Mouse (Mus musculus) gastrocnemius, postnatal 36 days (tissue): Measurements from ENCODE around the gene Tjp1. TPM values are rescaled to one million over a fixed set of nuclear protein-coding genes. Genes with fewer than 3 reads are reported as not detected.

Source experiments
- DNase-seq, 2 experiments: peaks; one replicate each; pipeline ENCODE4 v3.0.0; 2022
- intact Hi-C: fragments of 180-260 bp; cut with DNase I; formaldehyde crosslinking; loops from one replicate; pipeline ENCODE4 v1.15.1; 2025
- total RNA-seq, 2 experiments: library from RNA; stranded (reverse); gene quantifications; 2 replicates each; pipeline ENCODE4 v1.2.3; 2021

The Tjp1 gene
- total RNA-seq, 2 experiments from 2014 or later: 20.8 to 21.0 TPM

DNA sequence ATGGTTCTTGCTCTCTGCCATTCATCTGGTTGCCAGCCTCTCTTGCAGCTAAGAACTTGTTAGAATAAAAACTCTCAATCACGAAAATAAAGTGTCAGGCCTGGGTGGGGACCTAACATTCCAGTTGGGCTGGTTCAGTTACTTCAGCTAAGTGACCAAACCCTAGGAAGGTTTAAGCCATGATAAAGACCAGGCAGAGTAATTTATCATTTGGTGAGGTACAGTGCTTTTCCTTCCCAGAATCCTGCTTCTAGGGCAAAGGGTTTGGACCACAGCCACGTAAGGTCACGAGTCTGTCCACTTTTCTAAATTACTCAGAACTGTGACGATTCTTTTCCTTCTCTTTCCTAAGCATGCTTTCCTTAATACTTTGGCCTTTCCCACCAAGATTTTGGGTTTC lies 86.1 kb downstream of the Tjp1 start:
- intact Hi-C loops: no loop called here
- DNase-seq: no peak

DNA sequence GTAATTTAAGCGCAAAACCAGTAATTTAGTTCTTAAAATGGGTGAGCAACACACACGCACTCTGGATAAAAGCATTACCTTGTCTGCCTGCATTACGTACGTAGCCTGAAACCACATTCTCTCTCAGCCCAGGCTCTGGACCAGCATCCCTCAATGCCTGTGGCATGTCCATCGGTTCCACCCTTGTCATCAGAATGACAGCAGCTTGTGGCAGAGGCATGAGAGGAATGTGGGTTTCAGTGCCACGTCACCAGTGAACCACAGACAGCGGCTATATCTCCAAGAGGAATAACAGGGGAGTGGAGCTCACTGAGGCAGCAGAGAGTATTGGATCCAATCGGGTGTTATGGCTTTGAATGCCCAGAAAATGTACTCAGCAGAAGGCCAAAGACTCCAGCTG lies 88.1 kb downstream of the Tjp1 start:
- DNase-seq: no peak
- intact Hi-C loops: no loop called here

DNA sequence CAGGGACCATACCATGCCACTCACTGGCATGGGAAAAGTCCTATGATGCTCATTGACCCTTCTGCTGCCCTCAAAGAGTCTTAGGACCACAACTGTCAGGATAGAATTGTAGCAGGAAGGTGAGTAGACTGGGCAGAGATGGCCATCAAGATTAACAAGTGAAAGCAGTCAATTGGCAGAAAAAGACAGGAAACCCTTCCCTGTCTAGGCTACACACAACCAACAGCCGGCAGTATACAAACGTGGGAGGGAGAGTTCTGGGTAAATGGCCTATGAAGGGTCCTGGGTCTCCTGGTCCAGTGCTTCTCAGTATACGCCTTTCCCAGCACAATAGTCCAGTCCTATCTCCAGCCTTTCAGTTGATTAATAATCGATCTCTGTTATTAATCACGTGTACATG lies 89.4 kb downstream of the Tjp1 start:
- no peak for DNase-seq
- intact Hi-C loops: no loop called here

DNA sequence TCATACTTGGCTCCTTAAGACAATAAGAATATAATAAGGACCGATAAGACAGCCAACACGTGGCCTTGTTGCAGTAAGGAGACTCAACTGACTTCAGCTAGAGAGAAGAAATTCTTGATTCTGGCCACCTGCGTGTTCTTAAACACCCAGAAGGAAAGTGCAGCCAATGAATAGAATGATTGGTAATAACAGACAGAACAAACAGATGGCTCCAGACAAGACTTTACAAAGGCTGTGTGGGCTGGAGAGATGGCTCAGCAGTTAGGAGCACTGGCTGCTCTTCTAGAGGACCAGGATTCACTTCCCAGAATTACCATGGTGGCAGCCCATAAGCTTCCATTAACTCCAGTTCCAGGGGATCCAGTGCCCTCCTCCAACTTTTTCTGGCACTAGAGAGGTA lies 90.7 kb downstream of the Tjp1 start:
- intact Hi-C loops: no loop called here
- DNase-seq: no peak

DNA sequence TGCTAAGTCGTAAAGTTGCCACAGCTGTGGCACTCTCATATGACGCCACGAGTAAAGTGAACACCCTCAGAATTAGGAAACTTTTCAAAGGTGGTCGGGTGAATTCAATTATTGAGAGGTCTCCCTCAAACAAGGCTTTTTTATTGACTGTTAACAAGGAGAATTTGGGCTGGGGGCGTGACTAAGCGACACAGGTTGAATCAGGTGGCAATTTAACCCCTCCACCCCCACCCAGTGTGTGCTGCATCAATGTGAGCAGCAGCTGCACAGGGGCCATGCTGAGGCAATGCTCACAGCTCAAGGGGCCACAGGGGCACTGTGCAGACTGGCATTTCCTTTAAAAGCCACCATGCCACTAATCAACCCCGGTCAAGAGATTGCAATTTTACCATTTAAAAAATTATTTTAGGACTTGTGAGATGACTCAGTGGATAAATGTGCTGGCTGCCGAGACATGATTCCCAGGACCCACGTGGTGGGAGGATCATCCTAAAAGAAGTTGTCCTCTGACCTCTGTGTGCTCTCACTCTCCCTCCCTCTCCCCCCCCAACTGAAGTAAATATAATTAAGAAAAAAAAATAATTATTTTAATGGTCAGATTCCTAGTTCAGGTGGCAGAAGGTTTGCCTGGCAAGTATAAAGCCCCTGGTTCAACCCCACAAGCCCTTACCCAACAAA lies 96.4 kb downstream of the Tjp1 start:
- intact Hi-C loops: no loop called here
- DNase-seq: no peak

DNA sequence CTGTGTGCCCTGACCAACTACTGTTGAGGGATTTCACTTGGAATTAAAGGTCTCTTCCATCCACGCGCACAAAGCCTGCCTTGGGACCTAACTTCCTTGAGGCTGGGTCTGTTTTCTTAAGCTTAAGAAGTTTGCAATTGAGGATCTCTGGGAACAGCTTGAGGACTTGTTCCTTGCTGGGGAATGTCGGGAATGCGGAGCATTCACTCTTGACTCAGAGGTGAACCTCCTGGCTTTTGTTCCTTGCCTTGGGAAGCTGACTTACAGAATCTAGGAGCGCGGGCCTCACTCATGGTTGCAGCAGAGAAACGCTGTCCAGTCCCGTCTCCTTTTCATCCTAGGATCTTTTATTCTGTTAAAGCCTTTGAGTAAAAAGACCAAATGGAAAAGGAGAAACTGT lies 97.2 kb downstream of the Tjp1 start:
- intact Hi-C loops: no loop called here
- no peak for DNase-seq

DNA sequence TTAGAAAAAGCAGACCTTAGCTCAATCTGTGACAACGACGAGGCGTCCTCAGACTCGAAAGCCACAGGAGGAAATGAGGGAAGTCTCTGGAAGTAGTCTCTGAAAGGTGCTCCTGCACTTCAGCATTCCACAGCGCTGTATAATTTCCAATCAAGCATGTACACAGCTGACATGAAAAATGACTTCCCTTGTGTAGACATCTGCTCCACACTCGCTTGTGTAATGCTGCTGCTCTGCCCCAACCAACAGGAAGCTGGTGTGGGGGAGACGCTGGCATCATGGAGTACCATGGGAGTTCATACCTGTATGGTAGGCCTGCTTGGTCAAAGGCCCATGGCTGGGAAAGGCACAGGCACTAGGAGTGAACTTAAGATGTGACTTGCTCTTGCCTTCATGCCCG lies 103.1 kb downstream of the Tjp1 start:
- intact Hi-C loops: loop anchor here (5.0 kb wide), 1 partner anchor 68 kb away; no protein-coding TSS in a partner anchor
- no peak for DNase-seq

DNA sequence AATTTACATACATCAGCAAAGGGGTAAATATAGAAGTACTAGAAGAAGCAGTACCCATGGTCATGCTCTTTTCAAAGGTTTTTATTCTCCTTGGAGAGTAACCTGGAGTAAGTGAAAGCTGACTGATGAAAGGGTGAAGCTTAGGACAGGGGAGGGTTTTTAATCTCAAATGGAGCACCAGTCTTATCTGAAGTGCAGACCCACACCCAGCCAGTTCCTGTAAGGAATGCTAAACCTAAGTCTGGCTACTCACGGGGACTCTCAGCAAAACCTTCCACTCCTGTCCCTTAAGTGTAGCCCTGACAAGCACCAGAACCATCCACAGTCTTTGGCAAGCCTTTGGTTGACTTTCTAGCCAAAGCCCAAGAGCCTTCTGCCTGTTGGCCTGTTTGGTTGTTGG lies 105.1 kb downstream of the Tjp1 start:
- DNase-seq: no peak
- intact Hi-C loops: loop anchor here (5.0 kb wide), 1 partner anchor 70 kb away; no protein-coding TSS in a partner anchor

DNA sequence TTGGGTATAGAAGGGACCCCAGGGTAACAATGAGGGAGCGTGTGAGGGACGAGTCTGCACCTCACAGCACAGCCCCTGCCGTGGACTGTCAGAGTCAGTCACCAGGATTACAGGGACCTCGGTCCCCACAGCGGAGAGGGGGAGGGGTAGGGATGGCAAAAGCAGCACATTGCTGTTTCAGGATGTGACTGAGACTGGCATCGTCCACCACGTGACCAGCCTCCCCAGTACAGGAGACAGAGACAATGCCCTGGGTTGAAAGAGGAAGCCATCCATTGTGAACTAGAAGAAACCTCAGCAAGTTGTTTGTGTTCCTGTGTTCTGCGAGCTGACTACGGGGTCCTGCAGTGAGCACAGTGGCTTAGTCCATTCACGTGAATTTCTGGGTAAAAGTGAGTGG lies 106.1 kb downstream of the Tjp1 start:
- intact Hi-C loops: loop anchor here (5.0 kb wide), 1 partner anchor 71 kb away; no protein-coding TSS in a partner anchor

DNA sequence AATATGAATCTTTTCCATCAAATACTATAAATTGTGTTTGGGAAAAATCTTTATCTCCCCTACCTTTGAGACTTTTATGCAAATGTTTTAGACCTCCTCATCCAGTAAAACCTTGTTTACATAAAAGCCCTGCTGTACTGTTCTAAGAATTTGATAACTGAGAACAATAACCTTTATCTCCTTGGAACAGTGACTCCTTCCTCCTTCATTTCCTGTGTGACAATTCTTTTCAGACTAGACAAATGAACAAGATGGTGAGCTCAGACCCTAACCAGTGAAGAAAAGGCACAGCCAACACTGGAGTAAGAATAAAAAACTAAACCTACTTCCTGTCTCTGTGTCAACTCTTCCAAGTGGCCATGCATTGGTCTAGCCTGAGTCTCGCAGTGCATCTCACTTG lies 107.7 kb downstream of the Tjp1 start:
- no peak for DNase-seq
- intact Hi-C loops: loop anchor here (5.0 kb wide), 1 partner anchor 72 kb away; no protein-coding TSS in a partner anchor

More for the DNA sequence above, 106.1 kb downstream of the Tjp1 start:
- peak in 1 of 2 experiments; percentile 15 for DNase-seq

DNA sequence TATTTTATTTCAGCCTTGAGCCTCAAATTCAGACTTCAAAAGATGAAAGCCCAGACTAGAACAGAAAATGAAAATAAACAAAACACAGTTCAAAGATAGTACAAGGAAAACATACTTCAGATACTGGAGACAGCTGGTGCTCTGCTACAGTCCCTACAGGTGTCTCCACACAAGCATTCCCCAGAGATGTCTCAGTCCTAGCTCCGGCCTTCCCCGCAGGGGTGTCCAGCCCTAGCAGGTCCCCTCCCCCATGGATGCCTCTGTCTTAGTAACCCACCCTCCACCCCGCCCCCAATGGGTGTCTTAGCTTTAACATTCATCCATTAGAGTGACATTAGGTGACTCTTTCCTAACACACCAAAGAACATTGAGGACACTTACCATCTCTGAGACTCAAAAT lies 108.6 kb downstream of the Tjp1 start:
- no peak for DNase-seq
- intact Hi-C loops: no loop called here

DNA sequence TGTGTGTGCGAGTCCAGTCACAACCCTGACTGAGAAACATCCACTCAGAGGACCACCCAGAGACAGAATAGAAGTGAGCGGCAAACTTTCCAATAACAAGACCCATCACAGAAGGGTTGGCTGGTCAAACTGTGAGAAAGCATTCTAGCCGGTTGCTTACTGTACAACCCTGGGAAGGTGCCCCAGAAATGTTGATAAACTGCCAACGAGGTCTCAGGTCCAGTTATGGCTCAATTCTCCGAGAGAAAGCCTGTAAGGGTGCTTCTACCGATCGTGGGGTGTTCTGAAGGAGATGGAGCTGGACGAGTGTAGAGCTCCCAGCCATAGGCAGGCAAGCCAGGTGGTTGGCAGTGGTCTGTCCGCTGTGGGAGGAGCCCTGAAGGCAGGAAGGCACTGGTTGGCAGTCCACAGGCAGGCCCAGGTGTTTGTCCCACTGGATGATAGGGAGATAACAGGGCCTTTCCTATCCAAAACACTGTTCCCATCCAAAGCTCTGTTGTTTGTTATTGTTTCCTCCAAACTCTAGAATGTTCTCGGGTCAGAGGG lies 109.1 kb downstream of the Tjp1 start:
- intact Hi-C loops: no loop called here
- no peak for DNase-seq

DNA sequence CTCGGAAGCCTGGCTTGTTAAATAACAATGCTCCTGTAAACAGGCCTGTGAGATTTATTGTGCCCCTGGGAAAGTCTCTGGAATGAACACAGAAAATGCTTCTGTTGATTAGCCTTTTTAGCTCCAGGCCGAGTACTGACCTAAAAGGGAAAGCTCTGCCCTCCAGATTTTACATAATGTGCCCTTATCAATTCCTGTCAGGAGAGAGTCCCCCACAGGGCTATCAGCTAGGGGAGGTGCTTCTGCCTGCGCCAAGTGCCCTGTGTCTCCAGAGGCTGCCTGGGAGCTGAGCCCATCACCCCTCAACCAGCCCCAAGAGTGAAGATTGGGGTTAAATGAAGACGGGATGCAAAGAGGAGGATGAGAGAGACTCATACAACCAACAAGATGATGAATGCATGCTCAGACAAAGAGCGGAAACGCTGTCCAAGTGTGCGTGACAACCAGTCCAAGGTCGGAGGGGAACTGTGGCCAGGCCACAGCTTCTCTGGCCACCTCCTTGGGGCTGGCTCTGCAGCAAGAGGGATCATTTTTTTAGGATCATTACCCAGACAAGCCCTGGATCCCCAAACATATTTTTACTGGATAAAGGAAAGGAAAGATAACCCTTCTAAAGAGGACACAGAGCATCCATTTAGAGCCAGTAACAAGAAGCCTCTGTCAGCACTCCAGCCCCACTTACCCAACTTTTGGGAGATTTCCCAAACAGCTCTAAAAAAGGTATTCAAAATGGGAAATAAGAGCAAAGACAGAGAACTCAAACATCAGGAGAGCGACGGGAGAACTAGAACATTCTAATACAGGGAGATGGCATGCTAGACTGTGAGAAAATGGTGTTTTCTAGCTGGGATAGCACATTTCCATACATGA lies 110.1 kb downstream of the Tjp1 start:
- intact Hi-C loops: no loop called here

DNA sequence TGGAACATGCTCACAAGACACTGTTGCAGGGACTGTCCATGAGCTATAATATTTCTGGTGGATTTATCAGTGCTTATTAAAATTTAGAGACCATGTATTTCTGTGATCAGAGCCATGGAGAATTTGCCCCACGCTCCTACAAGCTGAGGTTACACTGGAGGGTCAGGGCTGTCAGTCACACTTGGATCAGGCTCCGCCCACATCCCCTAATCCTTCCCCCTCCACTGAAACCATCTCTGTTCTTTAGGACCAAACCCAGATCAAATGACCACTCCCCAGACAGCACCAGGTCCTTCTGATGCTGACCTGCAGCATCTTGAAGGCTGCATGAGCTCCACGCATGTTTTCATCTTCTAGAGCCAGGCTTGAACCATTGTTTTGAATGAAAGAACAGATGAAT lies 111.1 kb downstream of the Tjp1 start:
- DNase-seq: no peak
- intact Hi-C loops: no loop called here

More for the DNA sequence above, 110.1 kb downstream of the Tjp1 start:
- DNase-seq: peak; percentile 18 to 30

DNA sequence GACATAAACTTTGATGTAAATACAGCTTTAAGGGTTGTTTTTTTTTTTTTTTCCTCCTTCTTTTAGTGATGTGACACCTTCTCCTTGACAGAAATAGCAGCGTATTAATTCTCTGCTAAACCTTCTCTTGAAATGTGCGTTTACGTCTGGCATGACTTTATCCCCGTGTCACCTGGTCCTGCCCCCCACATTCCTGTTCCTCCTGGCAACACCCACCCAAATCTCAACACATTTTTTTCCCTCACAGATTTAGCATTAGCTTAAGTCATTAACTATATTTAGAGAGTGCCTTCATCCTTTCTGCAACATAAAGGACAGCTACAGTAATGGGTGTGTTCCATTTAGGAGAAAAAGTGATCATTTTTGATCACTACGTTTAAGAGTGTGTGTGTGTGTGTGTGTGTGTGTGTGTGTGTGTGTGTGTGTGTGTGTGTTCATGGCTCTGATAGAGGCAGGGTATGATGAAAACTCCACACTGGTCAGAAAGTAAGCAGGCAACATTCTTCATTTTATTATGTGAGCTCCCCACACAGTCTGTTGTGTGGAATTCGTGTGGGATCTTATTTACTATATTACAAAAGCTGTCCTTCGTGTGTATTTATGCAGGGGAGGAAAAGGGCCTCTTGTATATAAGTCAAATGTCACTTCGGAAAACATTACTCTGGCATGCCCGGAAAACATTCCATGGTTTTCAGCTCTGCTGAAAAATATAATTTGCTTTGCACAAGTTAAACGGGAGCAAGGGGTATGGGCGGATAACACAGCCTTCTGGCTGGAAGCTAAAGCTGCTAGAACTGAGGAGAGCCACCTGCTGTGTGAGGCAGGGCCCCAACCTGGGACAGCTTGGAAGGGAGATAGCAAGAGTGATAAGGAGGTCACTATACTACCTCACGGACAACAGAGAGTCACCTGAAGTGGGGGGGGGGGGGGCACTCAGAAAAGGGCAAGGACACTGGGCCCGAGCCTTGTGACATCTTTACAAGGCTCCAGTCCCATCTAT lies 113.3 kb downstream of the Tjp1 start:
- intact Hi-C loops: no loop called here
- DNase-seq: no peak

DNA sequence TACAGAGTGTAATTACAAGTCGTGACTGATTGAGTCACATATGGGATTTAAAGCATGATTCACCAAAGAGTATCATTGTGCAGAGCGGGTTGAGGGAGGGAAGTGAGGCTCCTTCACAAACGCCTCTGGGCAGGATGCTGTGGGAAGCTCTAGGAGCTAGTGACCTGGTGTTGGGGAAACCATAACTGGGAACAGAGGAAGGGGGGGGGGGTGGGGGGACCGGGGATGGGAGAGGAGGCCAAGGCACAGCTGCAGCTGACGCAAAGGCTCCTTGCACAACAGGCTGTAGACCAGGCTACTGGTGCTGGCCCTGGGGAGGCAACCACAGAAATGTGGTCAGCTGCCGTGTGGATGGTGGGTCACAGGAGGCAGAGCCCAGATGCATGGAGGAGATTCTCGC lies 116.9 kb downstream of the Tjp1 start:
- intact Hi-C loops: no loop called here
- DNase-seq: no peak

DNA sequence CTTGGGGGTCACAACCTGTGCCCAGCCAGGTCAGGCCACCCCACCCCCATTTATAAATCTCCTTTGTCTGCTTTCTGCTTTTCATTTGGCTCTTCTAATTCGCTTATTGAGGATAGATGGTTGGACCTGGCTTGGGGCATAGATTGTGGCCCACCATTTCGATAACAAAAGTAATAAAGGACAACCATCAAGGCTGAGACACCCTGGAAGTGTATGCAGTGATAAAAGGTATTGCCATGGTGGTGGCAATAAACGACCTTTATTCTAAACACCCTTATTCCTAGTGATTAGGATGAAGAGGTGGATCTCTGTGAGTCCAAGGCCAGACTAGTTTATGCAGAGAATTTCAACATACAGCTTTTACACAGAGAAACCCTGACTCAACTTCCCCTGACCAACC lies 121.2 kb downstream of the Tjp1 start:
- DNase-seq: no peak
- intact Hi-C loops: no loop called here

DNA sequence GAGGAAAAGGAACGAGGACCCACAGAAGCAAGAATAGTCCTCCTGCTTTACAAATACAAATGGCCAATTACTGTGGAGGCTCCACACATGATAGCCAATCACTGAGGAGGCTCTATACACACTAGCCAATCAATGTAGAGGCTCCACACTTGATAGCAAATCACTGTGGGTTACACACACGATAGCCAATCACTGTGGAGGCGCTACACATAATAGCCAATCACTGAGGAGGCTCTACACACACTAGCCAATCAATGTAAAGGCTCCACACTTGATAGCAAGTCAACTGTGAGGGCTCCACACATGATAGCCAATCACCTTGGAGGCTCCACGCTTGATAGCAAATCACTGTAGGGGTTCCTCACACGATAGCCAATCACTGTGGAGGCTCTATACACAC lies 125.1 kb downstream of the Tjp1 start:
- DNase-seq: no peak
- intact Hi-C loops: no loop called here

DNA sequence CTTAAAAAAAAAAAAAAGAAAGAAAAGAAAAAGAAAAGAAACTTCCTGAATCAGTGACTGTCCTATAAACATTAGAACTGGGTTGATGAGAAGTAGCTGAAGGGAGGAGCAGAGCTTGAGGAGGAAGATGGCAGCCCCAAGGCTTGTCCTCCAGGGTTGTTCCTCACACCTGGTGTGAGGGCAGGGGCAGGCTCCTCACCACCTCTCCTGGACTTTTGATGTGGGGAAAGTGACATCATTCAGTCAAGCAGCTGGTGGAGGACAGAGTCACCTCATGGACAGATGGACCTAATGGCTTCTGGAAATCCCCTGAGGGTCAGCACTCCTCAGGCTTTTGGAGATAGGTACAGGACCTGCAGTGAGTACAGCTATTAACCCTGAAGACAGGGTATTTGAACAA lies 126.0 kb downstream of the Tjp1 start:
- intact Hi-C loops: no loop called here
- no peak for DNase-seq

DNA sequence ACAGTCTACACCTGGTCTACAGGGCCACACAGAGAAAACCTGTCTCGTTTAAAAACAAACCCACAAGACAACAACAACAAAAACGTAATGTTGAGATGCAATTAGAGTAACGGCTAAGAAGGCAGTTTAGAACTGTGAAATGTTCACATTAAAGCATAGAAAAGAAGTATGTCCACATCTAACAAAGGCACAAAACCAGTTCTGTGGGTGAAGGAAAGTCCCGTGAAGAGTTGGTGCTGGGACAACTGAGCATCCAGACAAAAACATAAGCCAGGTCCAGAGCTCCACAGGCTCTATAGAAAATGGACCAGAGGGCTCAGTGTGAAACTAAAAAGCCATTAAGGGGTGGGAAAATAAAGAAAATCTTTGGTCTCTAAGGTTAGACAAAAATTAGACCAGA lies 131.7 kb downstream of the Tjp1 start:
- no peak for DNase-seq
- intact Hi-C loops: no loop called here
